Mouse (Mus musculus): Measurements from ENCODE around the gene Trem2.
"Not testable (repeated sequence)": the region's sequence is repeated elsewhere in the genome, so short reads cannot be mapped to it uniquely, and the experiment has no call there.

Gene Trem2

DNA sequence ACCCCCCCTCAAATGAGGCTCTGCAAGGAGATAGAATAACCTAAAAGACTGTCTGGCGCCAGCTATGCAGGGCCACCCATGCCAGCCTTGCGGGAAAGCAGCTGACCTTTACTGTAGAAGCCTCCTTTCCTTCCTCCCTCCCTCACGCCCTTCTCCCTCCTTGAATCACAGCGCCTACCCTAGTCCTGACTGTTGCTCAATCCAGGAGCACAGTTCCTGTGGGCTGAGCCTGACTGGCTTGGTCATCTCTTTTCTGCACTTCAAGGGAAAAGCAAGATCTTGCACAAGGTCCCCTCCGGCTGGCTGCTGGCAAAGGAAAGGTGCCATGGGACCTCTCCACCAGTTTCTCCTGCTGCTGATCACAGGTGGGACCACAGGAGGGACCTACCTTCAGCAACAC is at the start of gene Trem2:
TSS of gene Trem2 (plus strand) at position 171 of the 400 bp plus-strand sequence.
- DNase-seq (ENCODE audit: low spot score in 2 of 2), result no peak

DNA sequence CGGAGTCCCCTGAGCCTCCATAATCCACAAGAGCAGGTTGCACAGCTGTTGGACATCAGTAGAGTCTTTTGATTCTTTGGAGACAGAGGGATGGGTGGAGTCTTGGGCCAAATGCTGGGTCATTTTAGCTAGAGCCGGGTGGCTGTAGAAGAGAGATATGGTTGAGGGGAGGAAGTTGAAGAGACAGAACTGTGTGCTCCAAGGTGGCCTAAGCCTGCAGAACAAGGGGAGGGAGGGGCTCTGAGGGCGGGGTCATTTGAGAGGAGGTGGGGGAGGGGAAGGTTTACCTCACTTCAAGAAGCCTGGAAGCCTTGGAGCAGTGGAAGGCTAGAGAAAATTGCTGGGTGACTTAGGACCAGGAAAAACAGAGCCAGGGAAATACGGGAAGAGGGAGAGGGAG is 47.0 kb upstream of the Trem2 start, which contains the start of gene Treml2:
TSS of gene Treml2 (plus strand) at position 296 of the 400 bp plus-strand sequence.
- DNase-seq (ENCODE audit: low spot score in 2 of 2), result no peak

- no peak for DNase-seq (ENCODE audit: low spot score in 2 of 2)
Observed at GRCm38 (mm10) chr17:48299756-48300155, 46.4 kb upstream of the Trem2 start.

- peak in 1 of 2 experiments; percentile 18 for DNase-seq (ENCODE audit: low spot score in 2 of 2)
Observed at GRCm38 (mm10) chr17:48300199-48300598, 46.0 kb upstream of the Trem2 start.

DNA sequence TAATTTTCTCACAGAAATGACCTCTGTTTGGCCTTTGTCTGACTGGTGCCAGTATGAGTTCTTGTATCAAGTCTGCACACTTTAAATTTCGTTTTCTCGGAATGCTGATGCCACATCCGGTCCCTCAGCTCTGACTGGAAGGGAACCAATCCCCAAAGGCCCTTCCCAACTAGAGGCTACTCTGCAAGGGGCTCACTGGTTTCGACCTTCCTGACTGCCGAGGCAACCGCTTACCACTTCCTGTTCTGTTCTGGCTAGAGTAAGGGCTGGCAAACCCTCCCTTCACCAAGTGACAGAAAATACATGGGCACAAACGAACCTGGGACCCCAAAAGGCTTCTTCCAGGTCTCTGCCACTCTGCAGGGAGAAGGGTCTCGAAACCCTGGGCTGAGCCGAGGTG is 45.3 kb upstream of the Trem2 start:
- no peak for DNase-seq (ENCODE audit: low spot score in 2 of 2)

DNA sequence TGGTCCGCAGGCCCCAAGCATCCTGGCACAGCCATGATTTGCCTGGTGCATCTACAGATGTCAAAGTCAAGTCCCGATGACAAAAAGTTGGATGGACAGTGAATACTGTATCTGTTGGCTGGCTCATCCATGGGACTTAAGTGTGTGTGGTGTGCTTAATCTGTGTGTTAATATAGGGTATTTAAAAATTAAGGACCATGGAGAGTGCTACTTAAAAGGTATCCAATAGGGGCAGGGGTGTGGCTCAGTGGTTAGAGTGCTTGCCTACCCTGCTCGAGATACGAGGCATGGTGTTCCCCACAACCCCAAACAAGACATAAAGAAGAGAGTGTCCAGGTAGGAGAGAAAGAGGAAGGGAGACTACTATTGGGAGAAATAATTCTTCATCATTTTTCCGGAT is 44.4 kb upstream of the Trem2 start:
- no peak for DNase-seq (ENCODE audit: low spot score in 2 of 2)

DNA sequence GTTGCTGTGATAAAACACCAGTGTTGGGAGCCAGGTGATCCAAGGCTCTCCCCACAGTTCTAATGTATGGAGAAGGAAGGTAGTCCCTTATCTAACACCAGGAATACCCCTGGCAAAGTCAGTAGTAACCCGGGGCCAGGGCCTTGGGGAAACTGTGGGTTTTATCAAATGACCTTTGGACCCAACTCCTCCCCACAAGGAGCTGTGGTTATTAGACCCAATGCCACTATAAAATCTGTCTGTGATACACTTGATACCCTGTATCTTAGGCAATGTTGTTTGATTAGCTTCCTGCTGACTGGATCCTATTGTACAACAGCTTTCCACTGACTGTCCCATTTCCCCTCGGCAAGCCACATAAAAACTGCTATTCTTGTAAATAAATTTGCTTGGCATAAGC is 34.1 kb upstream of the Trem2 start:
- no peak for DNase-seq (ENCODE audit: low spot score in 2 of 2)

GRCm38 (mm10) chr17:48315905-48316579 is 30.2 kb upstream of the Trem2 start, which contains the start of gene B430306N03Rik:
TSS of gene B430306N03Rik (plus strand) at chr17:48316141.
- DNase-seq (ENCODE audit: low spot score in 2 of 2), result not testable (repeated sequence)

DNA sequence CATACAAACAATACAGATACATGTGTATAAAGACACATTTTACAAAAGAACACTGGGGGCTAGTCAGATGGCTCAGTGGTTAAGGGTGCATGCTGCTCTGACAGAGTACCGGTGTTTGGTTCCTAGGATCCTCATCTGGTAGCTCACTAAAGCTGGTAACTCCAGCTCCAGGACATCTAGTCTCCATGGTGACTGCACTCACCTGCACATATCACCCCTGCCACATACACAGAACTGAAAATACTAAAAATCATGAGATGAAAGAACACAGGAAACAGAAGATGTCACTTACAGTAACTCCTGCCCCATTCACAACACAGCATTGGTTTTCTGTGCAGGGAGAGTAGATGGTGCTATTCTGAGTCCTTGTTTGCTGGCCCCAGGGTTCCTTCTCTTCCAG is 27.5 kb upstream of the Trem2 start:
- DNase-seq (ENCODE audit: low spot score in 2 of 2), result no peak

GRCm38 (mm10) chr17:48321279-48321678 is 24.9 kb upstream of the Trem2 start:
- no peak for DNase-seq (ENCODE audit: low spot score in 2 of 2)

GRCm38 (mm10) chr17:48323236-48323635 is 23.0 kb upstream of the Trem2 start:
- DNase-seq (ENCODE audit: low spot score in 2 of 2), result no peak

DNA sequence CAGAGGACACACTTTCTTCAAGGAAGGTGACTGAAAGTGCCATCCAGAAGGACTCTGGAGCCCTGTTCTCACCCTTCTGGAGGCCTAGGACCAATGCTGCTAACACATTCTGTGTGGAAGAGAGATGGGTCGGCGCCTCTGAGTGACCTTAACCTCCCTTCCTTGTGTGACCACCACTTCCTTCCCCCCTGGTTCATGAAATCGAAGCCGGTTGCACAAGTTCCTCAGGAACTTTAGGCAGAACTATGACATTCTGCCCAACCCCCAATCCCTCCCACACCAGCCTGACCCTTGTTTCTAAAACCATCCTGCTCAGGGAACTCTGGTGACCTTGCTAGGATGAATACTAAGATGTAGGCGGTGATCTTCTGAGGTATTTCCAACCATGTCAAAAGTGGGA is 21.9 kb upstream of the Trem2 start:
- DNase-seq (ENCODE audit: low spot score in 2 of 2), result no peak

GRCm38 (mm10) chr17:48325093-48325492 is 21.1 kb upstream of the Trem2 start:
- no peak for DNase-seq (ENCODE audit: low spot score in 2 of 2)

- DNase-seq (ENCODE audit: low spot score in 2 of 2), result no peak
Observed at GRCm38 (mm10) chr17:48325638-48326037, 20.6 kb upstream of the Trem2 start.

- peak; percentile 46 to 60 for DNase-seq (ENCODE audit: low spot score in 2 of 2)
Observed at GRCm38 (mm10) chr17:48326656-48327055, 19.5 kb upstream of the Trem2 start.

DNA sequence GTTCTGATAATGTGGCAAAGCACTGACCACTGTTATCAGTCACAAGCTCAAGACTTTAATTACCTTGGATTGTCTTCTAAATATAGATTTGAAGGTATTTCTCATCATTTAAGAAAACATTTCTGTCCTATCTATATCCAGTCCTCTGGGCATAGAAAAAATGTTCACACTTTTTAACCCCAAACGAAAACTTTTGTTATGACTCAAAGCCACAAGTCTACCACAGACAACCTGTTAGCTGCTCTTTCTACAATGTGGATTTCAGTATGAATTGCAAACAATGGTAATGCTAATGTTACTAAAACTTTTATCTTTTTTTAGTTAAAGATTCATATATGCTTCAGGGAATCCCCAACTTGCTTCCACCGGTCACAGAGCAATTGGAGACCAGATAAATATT is 13.7 kb upstream of the Trem2 start:
- DNase-seq (ENCODE audit: low spot score in 2 of 2), result no peak

GRCm38 (mm10) chr17:48334186-48334585 is 12.0 kb upstream of the Trem2 start:
- no peak for DNase-seq (ENCODE audit: low spot score in 2 of 2)

DNA sequence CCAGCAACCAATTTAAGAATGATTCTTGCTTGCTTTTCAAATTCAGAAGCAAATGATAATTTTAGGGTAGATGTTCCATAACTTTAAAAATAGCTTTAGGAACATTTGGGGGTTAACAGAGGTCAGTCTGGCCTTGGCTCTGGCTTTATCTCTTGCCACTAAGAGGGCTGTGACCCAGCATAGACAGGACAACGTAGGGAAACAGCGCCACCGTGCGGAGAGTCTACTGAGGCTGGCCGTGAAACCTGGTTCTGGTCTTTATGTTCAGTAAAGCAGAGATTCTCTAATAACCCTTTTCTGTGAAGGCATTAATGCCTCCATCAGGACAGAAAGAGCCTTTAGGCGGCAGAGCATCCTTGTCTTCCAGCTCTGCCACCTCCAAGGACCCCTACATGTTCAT is 9.3 kb upstream of the Trem2 start:
- peak; percentile 40 to 78 for DNase-seq (ENCODE audit: low spot score in 2 of 2)

DNA sequence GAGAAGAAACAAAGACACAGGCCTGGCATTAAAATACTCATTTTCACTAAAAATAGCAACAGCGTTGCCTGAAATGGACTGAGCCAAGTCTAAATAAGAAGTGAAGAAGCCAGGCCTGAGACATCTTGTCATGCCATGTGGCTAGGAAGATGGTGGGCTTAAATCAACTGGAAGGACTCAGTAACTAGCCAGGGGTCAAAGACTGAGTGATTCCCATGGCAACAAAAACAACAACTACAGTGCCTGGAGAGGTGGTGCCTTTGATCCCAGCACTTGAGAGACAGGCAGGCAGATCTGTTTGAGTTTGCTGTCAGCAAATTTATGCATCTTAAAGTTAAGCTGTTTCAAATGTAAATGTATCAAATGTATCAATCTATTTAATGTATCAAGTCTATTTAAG is 5.9 kb upstream of the Trem2 start:
- no peak for DNase-seq (ENCODE audit: low spot score in 2 of 2)

DNA sequence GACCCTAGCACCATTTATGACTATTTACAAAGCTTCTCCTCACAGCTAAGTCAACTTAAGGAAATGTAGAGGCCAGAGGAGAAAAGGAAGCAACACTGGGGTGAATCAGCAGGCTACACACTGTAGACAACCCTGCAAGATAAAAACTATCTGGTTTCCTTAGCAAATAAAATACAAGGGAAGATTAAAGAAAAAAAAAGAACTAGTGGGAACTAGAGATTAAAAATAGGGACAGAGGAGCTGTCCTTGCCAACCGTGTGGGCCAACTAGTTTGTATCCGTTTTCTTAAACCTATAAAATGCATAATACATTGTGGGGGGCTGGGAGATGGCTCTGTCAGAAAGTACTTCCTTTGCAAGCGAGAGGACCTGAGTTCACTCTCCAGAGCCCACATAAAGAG is 4.3 kb upstream of the Trem2 start:
- no peak for DNase-seq (ENCODE audit: low spot score in 2 of 2)

DNA sequence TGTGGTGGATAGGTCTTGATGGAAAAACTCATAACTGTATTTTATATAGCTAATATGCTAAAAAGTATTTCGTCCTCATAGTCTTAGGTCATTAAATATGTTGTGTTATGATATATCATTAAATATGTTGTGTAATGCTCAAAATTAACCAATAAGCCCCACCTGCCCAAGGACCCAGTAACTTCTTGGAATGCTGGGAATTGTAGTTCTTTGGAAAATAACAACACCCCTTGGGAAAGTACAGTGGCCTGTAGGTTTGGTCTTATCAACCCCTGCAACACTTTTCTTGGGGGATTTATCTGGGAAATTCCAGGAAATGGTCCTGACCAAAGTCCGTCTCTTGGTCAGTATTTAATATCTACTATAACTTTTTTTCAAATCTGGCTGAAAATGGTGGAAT is 3.1 kb upstream of the Trem2 start:
- no peak for DNase-seq (ENCODE audit: low spot score in 2 of 2)

- DNase-seq (ENCODE audit: low spot score in 2 of 2), result no peak
Observed at GRCm38 (mm10) chr17:48345824-48346223, 377 bp upstream of the Trem2 start.

DNA sequence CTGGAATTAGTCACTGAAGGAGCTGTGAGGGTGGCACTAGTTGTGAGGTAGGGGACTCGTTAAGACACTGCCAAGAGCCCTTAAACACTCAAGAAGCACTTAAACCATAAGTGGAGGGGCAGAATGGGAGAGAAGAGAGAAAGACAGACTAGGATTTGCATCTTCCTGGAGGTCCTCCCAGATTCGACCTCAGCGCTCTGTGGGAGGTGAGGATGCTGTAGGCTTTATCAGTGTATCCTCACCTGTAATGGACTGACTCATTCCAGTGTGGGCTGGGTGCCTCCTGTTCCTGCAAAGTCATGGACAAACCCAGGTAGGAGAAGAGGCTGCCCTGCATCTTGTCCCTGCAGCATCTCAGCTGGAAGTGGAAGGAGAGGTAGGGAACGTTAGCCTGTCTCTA is 633 bp downstream of the Trem2 start:
- DNase-seq (ENCODE audit: low spot score in 2 of 2), result no peak

DNA sequence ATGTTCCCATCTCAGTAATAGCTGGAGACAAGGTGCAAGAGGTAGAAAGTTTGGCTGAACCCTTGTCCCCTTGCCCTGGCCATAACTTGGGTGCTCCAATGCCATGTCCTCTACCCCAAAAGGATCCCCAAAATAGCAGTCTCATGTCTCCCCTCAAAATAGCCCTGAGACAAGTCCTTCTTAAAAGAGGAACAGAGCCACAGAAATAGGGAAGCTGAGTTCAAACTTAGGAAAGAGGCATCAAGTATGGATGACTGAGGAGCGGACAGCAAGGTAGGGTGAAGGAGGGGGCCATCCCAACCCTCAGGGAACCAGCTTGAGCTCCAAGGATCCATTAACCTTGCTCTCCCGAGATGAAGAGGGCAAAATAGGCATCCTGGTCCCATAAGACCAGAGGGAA is 1.1 kb downstream of the Trem2 start:
- DNase-seq (ENCODE audit: low spot score in 2 of 2), result no peak

All from frontal cortex, postnatal 10 days (tissue).